Mouse (Mus musculus) c-Kit-positive CD71-positive TER-119-negative erythroid progenitor cells, embryonic 14.5 days (primary cell): ENCODE measurements around the gene Clec18a.
"Not testable (repeated sequence)": the region's sequence is repeated elsewhere in the genome, so short reads cannot be mapped to it uniquely, and the experiment has no call there.

Source experiments
- DNase-seq: peaks from one replicate; pipeline ENCODE4 v3.0.0-alpha.2; 2013; ENCODE audit warnings: low read depth

The Clec18a gene

GRCm38 (mm10) chr8:111056158-111056663, 36.0 kb downstream of the Clec18a start, which contains the start of gene Exosc6:
Gene Exosc6 (plus strand): TSS chr8:111056339.
- DNase-seq: peak; percentile 92

DNA sequence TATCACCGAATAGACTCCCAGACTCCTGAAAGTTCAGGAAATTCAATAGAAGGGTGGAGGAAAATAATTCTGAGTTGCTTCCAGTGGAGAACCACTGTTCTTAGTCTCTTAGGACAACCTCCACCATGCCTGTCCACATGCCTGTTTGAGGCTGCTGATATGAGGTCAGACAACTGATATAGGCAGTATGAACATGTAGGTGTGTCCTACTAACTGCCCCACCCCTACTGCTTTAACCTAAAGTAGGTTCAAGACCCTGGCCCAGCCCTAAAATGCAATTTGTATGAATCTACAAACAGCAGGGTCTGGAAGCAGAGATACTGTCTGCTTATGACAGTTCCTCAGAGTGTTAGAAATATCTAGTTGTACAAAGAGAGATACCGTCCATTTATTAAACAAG, 36.6 kb downstream of the Clec18a start:
- DNase-seq: no peak

- no peak for DNase-seq
These were observed 37.1 kb downstream of the Clec18a start for GRCm38 (mm10) chr8:111055031-111055634.

DNA sequence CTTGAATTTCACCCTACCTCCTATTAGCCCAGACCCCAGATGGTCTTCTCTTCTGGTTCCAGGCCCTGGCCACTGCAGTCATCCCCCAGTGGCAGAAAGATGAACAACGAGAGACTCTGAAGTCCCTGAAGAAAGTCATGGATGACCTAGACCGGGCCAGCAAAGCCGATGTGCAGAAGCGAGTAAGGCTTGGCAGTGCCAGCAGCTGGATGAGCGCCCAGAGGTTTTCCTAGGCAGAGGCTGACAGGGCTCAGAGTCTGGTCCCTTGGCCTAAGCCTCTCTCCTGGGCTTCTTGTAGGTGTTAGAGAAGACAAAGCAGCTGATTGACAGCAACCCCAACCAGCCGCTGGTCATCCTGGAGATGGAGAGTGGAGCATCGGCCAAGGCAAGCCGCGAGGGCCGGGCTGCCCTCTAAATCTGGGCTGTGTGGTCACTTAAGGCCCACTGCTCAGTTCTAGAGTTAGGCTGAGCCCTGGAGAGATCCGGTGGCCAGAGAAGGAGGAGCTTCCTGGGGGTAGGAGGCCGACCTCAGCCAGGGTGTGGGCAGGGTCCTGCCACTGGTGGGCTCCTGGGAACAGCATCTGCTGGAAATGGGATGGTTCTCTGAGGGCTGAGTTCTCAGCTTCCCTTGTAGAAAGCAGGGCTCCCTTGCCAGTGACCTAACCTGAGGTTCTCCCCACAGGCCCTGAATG, 38.3 kb downstream of the Clec18a start:
- no peak for DNase-seq

GRCm38 (mm10) chr8:111049106-111049505, 43.1 kb downstream of the Clec18a start:
- no peak for DNase-seq

- no peak for DNase-seq
These were observed 43.5 kb downstream of the Clec18a start for GRCm38 (mm10) chr8:111048694-111049093.

- no peak for DNase-seq
These were observed 48.1 kb downstream of the Clec18a start for GRCm38 (mm10) chr8:111044003-111044734.

DNA sequence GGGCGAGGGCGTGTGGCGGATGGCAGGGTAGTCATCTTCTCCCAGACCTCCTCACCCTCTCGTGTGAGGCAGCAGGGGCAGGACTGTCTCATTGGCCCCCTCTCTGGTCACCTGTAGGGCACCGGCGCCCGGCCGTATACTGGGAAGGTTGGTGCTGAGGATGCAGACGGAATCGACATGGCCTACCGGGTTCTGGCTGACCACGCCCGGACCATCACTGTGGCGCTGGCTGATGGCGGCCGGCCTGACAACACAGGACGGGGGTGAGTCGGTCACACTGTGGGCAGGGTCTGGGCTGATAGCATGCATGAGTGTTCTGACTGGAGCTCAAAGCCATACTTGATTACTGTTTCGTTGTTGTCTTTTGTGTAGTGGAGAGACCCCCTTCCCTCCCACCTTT, 49.7 kb downstream of the Clec18a start:
- DNase-seq: no peak

GRCm38 (mm10) chr8:111036591-111036990, 55.6 kb downstream of the Clec18a start:
- DNase-seq: no peak

GRCm38 (mm10) chr8:111034276-111034675, 58.0 kb downstream of the Clec18a start:
- DNase-seq: no peak

GRCm38 (mm10) chr8:111033482-111034215, 58.6 kb downstream of the Clec18a start:
- peak; percentile 100 for DNase-seq

DNA sequence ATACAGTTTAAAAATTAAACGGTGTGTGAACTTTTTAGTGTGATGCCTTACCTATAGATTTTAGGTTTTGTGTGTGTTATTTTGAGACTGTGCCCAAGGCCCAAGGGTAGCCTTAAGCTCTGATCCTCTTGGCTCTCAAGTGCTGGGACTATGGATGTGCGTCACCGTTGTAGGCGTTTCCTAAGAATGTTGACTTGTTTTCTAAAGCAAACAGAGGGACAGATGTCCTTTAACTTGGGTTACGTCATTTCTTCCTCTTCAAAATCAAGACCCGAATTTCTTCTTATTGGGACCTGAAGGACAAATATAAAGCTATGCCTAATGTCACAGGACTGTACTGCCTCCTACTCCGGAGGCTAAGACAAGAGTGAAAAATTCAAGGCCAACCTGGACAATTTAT, 59.3 kb downstream of the Clec18a start, which contains the start of gene Aars:
Gene Aars, plus strand, starts transcription at position 229 of the 400 bp plus-strand sequence.
- no peak for DNase-seq

DNA sequence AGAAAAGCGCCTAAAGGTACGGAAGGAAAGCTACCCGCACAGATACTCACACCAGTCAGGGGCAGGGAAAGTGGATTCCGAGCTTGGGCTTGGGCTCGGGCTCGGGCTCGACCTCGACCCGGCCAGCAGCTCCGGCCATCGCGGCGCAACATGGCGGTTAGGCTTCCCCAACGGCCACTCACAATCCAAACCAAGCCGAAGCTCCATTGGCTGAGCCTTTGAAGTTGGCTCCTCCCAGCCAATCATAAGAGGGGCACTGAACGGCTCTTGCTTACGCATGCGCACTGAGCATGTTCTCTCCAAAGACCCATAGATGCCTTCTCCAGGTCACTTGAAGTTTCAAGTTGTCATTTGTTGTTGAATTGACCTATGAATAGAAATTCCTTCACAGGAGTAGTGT, 60.7 kb downstream of the Clec18a start, which contains the start of gene Ddx19b:
Gene Ddx19b, minus strand, starts transcription at position 180 of the 400 bp plus-strand sequence.
- DNase-seq: no peak

GRCm38 (mm10) chr8:111030045-111030444, 62.2 kb downstream of the Clec18a start:
- DNase-seq: no peak

- DNase-seq: peak; percentile 68
These were observed 62.6 kb downstream of the Clec18a start for GRCm38 (mm10) chr8:111029589-111029988.

DNA sequence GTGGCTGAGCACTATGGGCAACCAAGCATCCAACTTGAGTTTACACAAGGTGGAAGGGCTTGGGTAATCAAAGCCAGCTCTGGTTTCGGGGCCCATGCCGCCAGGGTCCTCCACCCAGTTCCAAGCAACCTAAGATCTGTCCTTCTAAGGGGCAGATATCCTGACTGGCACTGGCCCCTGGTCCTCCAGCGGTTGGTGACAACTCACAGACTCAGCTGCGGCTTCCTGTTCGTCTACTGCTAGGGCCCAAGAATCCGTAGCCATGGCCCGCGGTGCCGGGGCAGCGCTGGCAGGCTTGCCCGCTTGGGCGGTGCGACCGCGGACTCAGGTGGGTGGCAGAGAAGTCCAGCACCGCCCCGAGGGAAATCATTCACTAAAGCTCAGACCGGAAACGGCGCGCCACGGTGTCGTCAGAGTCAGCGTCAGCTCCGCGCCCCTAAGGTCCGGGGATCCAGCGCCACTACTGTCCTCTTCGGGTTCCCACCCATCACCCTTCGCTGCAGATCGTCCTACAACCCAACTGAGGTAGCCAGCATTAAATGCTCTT, 64.8 kb downstream of the Clec18a start:
- DNase-seq: peak; percentile 87

GRCm38 (mm10) chr8:111026609-111027008, 65.6 kb downstream of the Clec18a start:
- not testable (repeated sequence) for DNase-seq

GRCm38 (mm10) chr8:111010230-111010991, 81.8 kb downstream of the Clec18a start:
- not testable (repeated sequence) for DNase-seq
